Mouse (Mus musculus) cerebellum, postnatal 36 days (tissue): Measurements from ENCODE around the gene Sptbn1.
A peak's percentile ranks its signal among the peaks of the same experiment; 100 is the strongest.

Experiments used
- DNase-seq, 2 experiments: peaks; one replicate each; pipeline ENCODE4 v3.0.0; 2021 to 2022; ENCODE audit warnings: mixed read lengths in 2 of 2

Sptbn1 gene

GRCm38 (mm10) chr11:30118038-30118437 lies 149.9 kb downstream of the Sptbn1 start:
- DNase-seq: no peak

GRCm38 (mm10) chr11:30113631-30114030 lies 154.3 kb downstream of the Sptbn1 start:
- DNase-seq: no peak

GRCm38 (mm10) chr11:30110634-30111033 lies 157.3 kb downstream of the Sptbn1 start:
- peak; percentile 20 to 22 for DNase-seq

DNA sequence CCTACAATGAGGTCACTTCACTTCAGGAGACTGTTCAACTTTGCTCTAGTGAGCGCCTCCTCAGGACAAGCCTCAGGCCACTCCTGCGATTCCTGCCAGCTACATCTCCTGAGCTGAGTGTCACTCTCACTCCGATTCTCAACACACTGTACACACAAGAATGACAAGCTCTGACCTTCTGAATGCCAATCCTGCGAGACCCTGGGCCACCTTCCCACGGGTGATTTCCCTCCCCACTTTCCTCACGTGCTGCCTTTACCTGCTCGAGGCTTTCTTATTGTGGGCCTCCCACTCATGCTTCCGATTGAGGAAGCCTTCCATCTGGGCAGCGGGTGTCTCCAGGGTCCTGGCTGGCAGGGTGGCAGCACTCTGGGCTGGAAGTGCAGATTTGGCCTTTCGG lies 163.8 kb downstream of the Sptbn1 start:
- no peak for DNase-seq

GRCm38 (mm10) chr11:30102594-30102993 lies 165.4 kb downstream of the Sptbn1 start:
- DNase-seq: no peak

- DNase-seq: no peak
These were observed 166.2 kb downstream of the Sptbn1 start for GRCm38 (mm10) chr11:30101796-30102195.

DNA sequence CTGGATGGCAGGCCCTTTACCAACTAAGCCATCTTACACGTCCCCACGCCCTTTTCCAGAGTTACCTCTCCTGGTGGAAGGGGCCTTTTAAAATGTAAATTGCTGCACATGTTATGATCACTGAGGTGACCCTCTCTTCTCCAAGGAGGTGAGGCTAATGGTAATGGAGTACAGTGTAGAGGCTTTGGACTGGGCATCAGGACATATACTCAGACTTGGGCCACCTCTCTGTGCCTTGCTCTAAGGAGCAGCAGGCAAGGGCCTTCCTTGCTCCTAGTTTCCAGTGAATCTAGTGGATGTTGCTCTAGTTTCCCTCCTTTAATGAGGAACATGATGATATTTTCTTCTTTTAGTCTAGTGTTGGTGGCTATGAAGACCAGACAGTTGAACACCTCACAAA lies 166.8 kb downstream of the Sptbn1 start:
- DNase-seq: no peak

DNA sequence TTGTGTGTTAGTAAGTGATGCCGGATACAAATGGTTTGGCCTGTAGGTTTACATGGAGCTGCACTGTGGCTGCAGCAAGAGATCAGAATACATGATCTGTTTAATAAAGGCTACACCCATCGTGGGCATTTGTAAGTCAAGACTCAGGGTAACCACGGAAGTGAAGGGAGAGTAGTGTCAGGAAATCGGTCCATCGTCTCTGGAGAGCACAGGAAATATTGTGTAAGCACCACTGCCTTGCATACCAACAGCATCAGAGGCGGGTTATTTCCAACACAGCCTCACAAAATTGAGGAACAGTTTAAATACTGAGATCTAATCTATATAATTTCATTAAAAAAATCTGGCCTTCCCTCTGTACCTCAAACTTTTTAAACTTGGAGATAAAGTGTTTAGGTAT lies 168.1 kb downstream of the Sptbn1 start:
- no peak for DNase-seq

GRCm38 (mm10) chr11:30095212-30095773 lies 172.7 kb downstream of the Sptbn1 start:
- DNase-seq: no peak

DNA sequence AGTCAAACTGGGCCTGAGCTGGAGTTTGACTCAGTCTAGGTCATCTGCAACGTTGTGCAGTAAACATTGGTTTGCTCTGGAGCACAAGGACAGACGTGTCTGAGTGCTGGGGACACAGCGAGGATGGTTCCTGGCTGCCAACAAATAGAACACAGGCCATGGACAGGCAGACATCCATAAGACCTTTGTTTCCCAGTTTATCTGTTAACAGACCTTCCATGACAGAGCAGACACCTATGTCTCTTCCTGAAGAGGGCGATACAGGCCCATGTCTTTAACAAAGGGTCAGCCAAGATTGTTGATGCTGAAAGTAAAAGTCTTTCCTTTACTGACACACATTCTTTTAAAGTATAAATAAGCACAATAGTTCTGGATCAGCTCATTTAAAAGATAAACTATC lies 176.1 kb downstream of the Sptbn1 start:
- peak; percentile 27 to 38 for DNase-seq

- DNase-seq: no peak
These were observed 182.9 kb downstream of the Sptbn1 start for GRCm38 (mm10) chr11:30085114-30085513.

DNA sequence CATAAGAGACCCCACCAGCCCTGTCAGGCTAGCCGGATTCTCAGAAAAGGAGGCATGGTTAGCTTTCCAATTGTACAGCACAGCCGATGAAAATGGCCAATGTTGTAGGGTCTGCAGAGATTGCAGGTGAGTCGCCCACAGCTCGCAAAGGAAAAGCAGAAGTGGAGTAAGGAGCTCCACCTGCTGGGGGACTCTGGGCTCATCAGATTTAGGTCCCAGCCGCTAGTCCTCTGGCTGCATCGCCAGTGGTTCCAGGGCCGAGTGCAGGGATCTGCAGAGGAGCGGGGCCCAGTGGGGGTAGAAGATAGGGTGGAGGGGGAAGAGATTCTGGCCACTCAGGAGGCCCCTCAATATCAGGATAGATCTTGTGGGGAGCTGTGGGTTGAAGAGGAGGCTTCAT lies 210.7 kb downstream of the Sptbn1 start:
- no peak for DNase-seq
